Mouse (Mus musculus) kidney, adult 9 months (tissue): ENCODE results near the gene Tmem235.
A peak's percentile ranks its signal among the peaks of the same experiment; 100 is the strongest.
"Not testable (repeated sequence)": the region's sequence is repeated elsewhere in the genome, so short reads cannot be mapped to it uniquely, and the experiment has no call there.

Source experiments
- DNase-seq: peaks from one replicate; pipeline ENCODE4 v3.0.0; 2022

Tmem235 gene

GRCm38 (mm10) chr11:117860601-117861000, at the start of gene Tmem235:
TSS of gene Tmem235 (plus strand) at chr11:117860752.
- no peak for DNase-seq

GRCm38 (mm10) chr11:117813867-117814266, 46.7 kb upstream of the Tmem235 start:
- no peak for DNase-seq

GRCm38 (mm10) chr11:117814704-117815366, 45.7 kb upstream of the Tmem235 start:
- DNase-seq: no peak

GRCm38 (mm10) chr11:117815850-117816249, 44.7 kb upstream of the Tmem235 start:
- not testable (repeated sequence) for DNase-seq

GRCm38 (mm10) chr11:117816389-117816996, 44.1 kb upstream of the Tmem235 start:
- DNase-seq: no peak

GRCm38 (mm10) chr11:117819095-117819494, 41.5 kb upstream of the Tmem235 start:
- no peak for DNase-seq

GRCm38 (mm10) chr11:117820173-117820572, 40.4 kb upstream of the Tmem235 start:
- no peak for DNase-seq

- DNase-seq: no peak
Observed at GRCm38 (mm10) chr11:117821868-117822267, 38.7 kb upstream of the Tmem235 start.

GRCm38 (mm10) chr11:117822728-117823241, 37.8 kb upstream of the Tmem235 start:
- DNase-seq: no peak

- peak; percentile 14 for DNase-seq
Observed at GRCm38 (mm10) chr11:117823411-117823810, 37.1 kb upstream of the Tmem235 start.

- DNase-seq: peak; percentile 89
Observed at GRCm38 (mm10) chr11:117824060-117824969, 36.2 kb upstream of the Tmem235 start.

- DNase-seq: peak; percentile 90
Observed at GRCm38 (mm10) chr11:117825333-117826101, 35.0 kb upstream of the Tmem235 start, which contains the start of the genes Afmid and Tk1. TSS of gene Afmid (plus strand) at chr11:117825924. TSS of gene Tk1 (minus strand) at chr11:117826092.

GRCm38 (mm10) chr11:117826164-117826563, 34.4 kb upstream of the Tmem235 start:
- DNase-seq: peak; percentile 59

- DNase-seq: no peak
Observed at GRCm38 (mm10) chr11:117826916-117827315, 33.6 kb upstream of the Tmem235 start.

- no peak for DNase-seq
Observed at GRCm38 (mm10) chr11:117827386-117827785, 33.2 kb upstream of the Tmem235 start.

- peak; percentile 62 for DNase-seq
Observed at GRCm38 (mm10) chr11:117828149-117828887, 32.2 kb upstream of the Tmem235 start.

- DNase-seq: peak; percentile 72
Observed at GRCm38 (mm10) chr11:117828888-117829604, 31.5 kb upstream of the Tmem235 start.

GRCm38 (mm10) chr11:117829671-117830215, 30.8 kb upstream of the Tmem235 start:
- DNase-seq: peak; percentile 97

- no peak for DNase-seq
Observed at GRCm38 (mm10) chr11:117830401-117830800, 30.2 kb upstream of the Tmem235 start.
